Comparison of ENCODE assay signal across 13 mouse cellular contexts in the genomic region with DNA sequence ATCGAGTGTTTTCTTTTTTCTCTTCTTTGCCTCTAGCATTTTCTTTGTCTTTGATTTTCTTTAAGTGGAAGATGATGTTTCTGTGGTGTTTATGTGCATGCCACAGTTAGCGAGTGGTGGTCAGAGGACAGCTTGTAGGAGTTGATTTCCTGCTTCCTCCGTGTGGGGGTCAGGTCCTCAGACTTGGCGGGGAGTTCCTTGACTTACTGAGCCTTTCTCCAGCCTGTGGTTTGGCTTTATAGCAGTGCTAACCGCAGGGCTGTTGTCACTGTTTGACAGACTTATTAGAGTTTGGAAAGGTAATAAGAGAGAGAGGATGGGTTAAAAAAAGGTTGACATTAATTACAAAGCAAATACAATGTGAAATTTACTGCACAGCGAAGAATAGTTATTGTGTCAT. TPM values are rescaled to one million over a fixed set of nuclear protein-coding genes. Genes with fewer than 3 reads are reported as not detected.
A peak's percentile ranks its signal among the peaks of the same experiment; 100 is the strongest.
DNase-seq lines count a peak whose midpoint lies in the region; ATAC-seq and TF ChIP-seq lines count a peak whose summit lies in the region.
"Had no signal": no experiment of that assay in that cellular context is flagged by ENCODE, and none has a peak within 500 bp of the region (broad histone marks: within the 10 kb centered on the region; RNA-seq: fewer than 3 reads in every experiment).

No protein-coding gene starts in this region.

- H3K4me3 ChIP-seq in bone marrow macrophage, adult 2 months (ENCODE audit: insufficient read depth, low read length) = peak overlapping the region; percentile 17
- no peak overlapping the region for H3K4me3 ChIP-seq in liver, postnatal 0 days (ENCODE audit: low read depth, low read length)
- H3K4me3 ChIP-seq in limb, embryonic 10.5 days = no peak overlapping the region
- H3K4me3 ChIP-seq: heart, adult 2 months had no signal

- WGBS in liver, postnatal 0 days (ENCODE audit: insufficient replicate concordance) = 24% methylated on average over 6 of the region's 6 CpGs
- 60% methylated on average over 6 of the region's 6 CpGs for WGBS in limb, embryonic 10.5 days

- peaks cover 27% of the 10 kb centered on the region for H3K36me3 ChIP-seq in liver, postnatal 0 days (replicated peaks; ENCODE audit: insufficient read depth, low read length)
- H3K36me3 ChIP-seq in limb, embryonic 10.5 days = peaks cover 42% of the 10 kb centered on the region

- peaks cover 22% of the 10 kb centered on the region for H3K4me1 ChIP-seq in bone marrow macrophage, adult 2 months (ENCODE audit: control insufficient read depth, insufficient read depth, low read length)
- H3K4me1 ChIP-seq in liver, postnatal 0 days (ENCODE audit: insufficient read depth) = peaks cover 16% of the 10 kb centered on the region
- peaks cover 6% of the 10 kb centered on the region; the same call in 1 of the 2 replicates for H3K4me1 ChIP-seq in limb, embryonic 10.5 days

- peak overlapping the region; percentile 24; the same call in 1 of the 2 replicates for H3K4me2 ChIP-seq in liver, postnatal 0 days (ENCODE audit: low read depth, low read length)

- no peak for TF ChIP-seq CTCF in bone marrow macrophage, adult 2 months (IDR thresholded peaks at IDR 0.05; ENCODE audit: low read depth, low read length)
- no peak for TF ChIP-seq CTCF in liver, postnatal 0 days (IDR thresholded peaks at IDR 0.05; ENCODE audit: low read depth)

- H3K9ac ChIP-seq in liver, postnatal 0 days (replicated peaks) = no peak overlapping the region

- TF ChIP-seq POLR2A in bone marrow macrophage, adult 2 months (IDR thresholded peaks at IDR 0.05; ENCODE audit: borderline replicate concordance, low read depth, low read length) = no peak

- intact Hi-C loops in left cerebral cortex, postnatal 14 days (cut with DNase I) = no loop called here

- peak; percentile 5 for DNase-seq in embryo, embryonic 11 days
- no peak for DNase-seq in embryo, embryonic 10.5 days (ENCODE audit: low spot score)
- DNase-seq in 3134 (ENCODE audit: extremely low read depth, insufficient read length, low spot score) = peak; percentile 41
- DNase-seq in liver, postnatal 0 days = no peak
- DNase-seq in left cerebral cortex, postnatal 14 days (ENCODE audit: low spot score in 2 of 2) = no peak
- no peak for DNase-seq in limb, embryonic 10.5 days (ENCODE audit: low spot score)
- no peak for DNase-seq in layer of hippocampus, postnatal 14 days (ENCODE audit: low spot score in 2 of 2)
- DNase-seq: cerebellum, adult 2 months; heart, adult 2 months; left cerebral cortex, postnatal 4 days; retina, postnatal 1 day; thymus, postnatal 4 days had no signal

- no peak for ATAC-seq in liver, postnatal 0 days

- H3K27ac ChIP-seq in bone marrow macrophage, adult 2 months (ENCODE audit: insufficient read depth, low read depth, low read length) = peak overlapping the region; percentile 8; the same call in 1 of the 2 replicates
- H3K27ac ChIP-seq in liver, postnatal 0 days (ENCODE audit: low read depth) = no peak overlapping the region
- no peak overlapping the region for H3K27ac ChIP-seq in limb, embryonic 10.5 days
- H3K27ac ChIP-seq: heart, adult 2 months had no signal

- no peaks in the 10 kb centered on the region for H3K27me3 ChIP-seq in liver, postnatal 0 days (ENCODE audit: insufficient read depth, low read length)
- H3K27me3 ChIP-seq in limb, embryonic 10.5 days (ENCODE audit: low read depth, poor library complexity, severe bottlenecking) = no peaks in the 10 kb centered on the region

- H3K9me3 ChIP-seq in liver, postnatal 0 days (ENCODE audit: low read length) = no peaks in the 10 kb centered on the region
- no peaks in the 10 kb centered on the region for H3K9me3 ChIP-seq in limb, embryonic 10.5 days (replicated peaks)

- no peak for TF ChIP-seq EP300 in liver, postnatal 0 days (IDR thresholded peaks at IDR 0.05; ENCODE audit: low read depth)

RNA-seq across cellular contexts. Expression of a gene that starts 10.0 kb away (rescaled TPM):
- 15.2 and 20.5 TPM in 2 replicates for polyA plus RNA-seq in bone marrow macrophage, adult 2 months (2012; ENCODE audit: insufficient read depth, insufficient read length, missing spikeins)
- 4.7 and 6.1 TPM in 2 replicates for polyA plus RNA-seq in liver, postnatal 0 days (2015; fragmentation: Nextera tagmentation; extraction: Ambion mirVana)
- 10 to 100 TPM; 46.0 to 49.6 TPM for total RNA-seq in left cerebral cortex, postnatal 14 days (2021)
- 27.0 and 28.7 TPM in 2 replicates for polyA plus RNA-seq in limb, embryonic 10.5 days (2016; fragmentation: Nextera tagmentation; extraction: Ambion mirVana)
- 10 to 100 TPM; 37.7 to 38.0 TPM for total RNA-seq in layer of hippocampus, postnatal 14 days (2021)

RNA-seq across cellular contexts. Expression of a gene that starts 10.2 kb away (rescaled TPM):
- polyA plus RNA-seq in bone marrow macrophage, adult 2 months (2012; ENCODE audit: insufficient read depth, insufficient read length, missing spikeins) = 15.8 and 17.3 TPM in 2 replicates
- polyA plus RNA-seq in liver, postnatal 0 days (2015; fragmentation: Nextera tagmentation; extraction: Ambion mirVana) = 3.4 and 3.6 TPM in 2 replicates
- 10 to 100 TPM; 22.4 to 23.1 TPM for total RNA-seq in left cerebral cortex, postnatal 14 days (2021)
- 6.5 and 7.7 TPM in 2 replicates for polyA plus RNA-seq in limb, embryonic 10.5 days (2016; fragmentation: Nextera tagmentation; extraction: Ambion mirVana)
- total RNA-seq in layer of hippocampus, postnatal 14 days (2021) = 10 to 100 TPM; 21.4 to 23.8 TPM

RNA-seq across cellular contexts. Expression of a gene that starts 57.9 kb away (rescaled TPM):
- polyA plus RNA-seq in bone marrow macrophage, adult 2 months (2012; ENCODE audit: insufficient read depth, insufficient read length, missing spikeins) = 1.4 and 1.6 TPM in 2 replicates
- polyA plus RNA-seq in liver, postnatal 0 days (2015; fragmentation: Nextera tagmentation; extraction: Ambion mirVana) = 0.69 and 0.99 TPM in 2 replicates
- total RNA-seq in left cerebral cortex, postnatal 14 days (2021) = 10 to 100 TPM; 10.1 to 13.7 TPM
- polyA plus RNA-seq in limb, embryonic 10.5 days (2016; fragmentation: Nextera tagmentation; extraction: Ambion mirVana) = 1.6 and 2.1 TPM in 2 replicates
- 10 to 100 TPM; 11.7 to 12.3 TPM for total RNA-seq in layer of hippocampus, postnatal 14 days (2021)

Comparison
In these comparisons a context has a peak if more than half of its experiments do, and no peak if none do; other contexts are left out.
1. DNase-seq: peak in embryo, embryonic 11 days (single experiment) and 3134 (single experiment); none in embryo, embryonic 10.5 days (single experiment), liver, postnatal 0 days (single experiment), left cerebral cortex, postnatal 14 days (0 of 2), limb, embryonic 10.5 days (single experiment) and layer of hippocampus, postnatal 14 days (0 of 2).